Mouse (Mus musculus): ENCODE measurements at regions not wholly inside any gene's neighbourhood (a gene's known extent, or its start where the extent isn't known, plus 50 kb on each side); places are given as distances from the start of the nearest gene placed in this dataset.

DNA sequence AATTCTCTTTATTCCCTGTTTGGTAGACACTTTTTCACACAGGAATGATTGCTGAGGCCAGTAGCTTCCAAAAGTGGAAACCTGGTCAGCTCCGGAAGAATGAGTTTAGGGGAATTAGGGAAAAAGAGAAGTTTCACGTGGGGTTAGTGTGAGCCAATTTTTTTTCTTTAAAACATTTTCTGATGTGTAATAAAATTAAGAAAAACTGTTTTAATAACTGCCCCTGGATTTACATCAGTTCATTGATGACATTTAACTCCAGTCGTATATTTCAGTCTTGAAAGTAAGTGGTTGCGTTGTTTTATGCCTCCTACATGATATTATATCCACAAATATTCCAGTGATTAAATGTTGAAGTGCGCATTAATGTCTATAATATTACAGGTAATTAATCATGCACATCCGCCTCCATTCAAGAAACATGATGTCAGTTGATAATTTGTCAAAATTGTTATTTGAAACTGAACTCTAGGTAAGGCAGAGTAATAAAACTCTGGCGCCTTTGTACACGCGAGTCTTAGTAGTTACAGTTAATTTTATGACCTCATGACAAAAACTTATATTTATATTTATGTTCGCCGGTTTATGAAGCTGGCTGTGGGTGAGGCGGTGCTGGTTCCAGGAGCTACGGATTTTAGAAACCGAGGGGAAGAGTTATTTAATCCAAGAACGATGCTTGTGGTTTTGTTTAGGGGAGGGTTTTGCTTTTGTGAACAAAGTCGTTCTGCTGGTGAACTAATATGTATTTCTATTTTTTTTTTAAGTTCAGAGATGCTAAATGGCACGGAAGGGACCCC is 252.5 kb upstream of the Nfe2l3 start:
- no peak for DNase-seq (ENCODE audit: low spot score)

DNA sequence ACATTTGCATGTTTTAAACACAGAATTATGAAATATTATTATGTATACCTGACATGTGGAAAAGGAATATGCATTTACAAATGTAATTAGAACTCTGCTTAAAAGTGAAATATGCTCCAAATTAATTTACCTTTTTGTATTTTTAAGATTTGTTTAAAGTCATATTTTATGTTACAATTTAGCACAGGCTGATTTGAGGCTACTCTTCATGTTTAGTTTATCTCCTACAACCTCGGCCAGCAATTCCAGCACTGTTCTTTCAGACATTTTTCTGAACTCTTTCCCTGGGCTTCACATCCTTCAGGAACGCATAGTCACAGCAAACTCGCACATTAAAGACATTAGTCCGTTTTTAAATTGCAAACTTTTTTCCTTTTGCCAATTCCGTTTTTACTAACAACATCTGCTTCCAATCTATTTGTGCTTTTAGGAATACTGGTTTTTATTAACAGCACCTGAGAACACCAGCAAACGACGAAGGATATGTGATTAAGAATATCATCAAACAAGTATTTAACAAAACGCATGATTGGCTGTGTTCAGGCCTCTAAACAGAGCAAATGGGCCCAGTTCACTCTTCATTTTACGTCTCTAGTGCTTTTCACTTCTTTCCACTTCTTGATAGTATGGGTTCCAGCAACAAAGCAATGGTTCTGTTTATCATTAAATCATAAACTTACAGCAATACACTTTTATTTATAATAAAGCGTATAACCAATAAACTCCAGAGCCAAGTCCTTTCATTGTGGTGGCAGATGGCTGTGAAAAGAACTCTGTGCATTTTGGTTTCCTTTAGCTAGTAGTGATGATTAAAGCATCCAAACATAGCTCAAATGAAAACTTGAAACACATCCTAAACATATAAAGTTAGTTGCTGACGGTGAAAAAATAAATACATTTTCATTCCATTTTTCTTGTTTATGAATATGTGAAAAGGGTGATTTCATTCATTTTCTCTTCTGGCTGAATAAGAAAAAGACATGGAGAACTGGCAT is 251.3 kb upstream of the Nfe2l3 start:
- DNase-seq (ENCODE audit: low spot score), result no peak

DNA sequence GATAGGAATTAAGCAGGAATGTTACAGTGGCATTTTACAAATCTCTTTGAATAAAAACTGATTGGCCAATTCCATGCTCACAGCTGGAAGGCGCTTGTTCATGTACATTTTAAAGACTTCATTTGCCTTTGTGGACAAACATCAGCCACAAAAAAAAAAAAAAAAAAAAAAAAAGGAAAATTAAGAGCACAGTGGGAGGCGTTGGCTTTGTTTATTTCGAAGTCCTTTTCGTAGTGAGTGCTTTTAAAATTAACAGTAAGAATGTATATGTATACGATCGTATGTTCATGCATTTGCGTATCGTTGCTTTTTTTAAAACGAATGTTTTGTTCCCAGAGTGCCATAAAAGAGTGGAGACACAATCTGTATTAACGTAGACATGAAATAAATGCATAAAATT is 250.6 kb upstream of the Nfe2l3 start:
- no peak for DNase-seq (ENCODE audit: low spot score)

DNA sequence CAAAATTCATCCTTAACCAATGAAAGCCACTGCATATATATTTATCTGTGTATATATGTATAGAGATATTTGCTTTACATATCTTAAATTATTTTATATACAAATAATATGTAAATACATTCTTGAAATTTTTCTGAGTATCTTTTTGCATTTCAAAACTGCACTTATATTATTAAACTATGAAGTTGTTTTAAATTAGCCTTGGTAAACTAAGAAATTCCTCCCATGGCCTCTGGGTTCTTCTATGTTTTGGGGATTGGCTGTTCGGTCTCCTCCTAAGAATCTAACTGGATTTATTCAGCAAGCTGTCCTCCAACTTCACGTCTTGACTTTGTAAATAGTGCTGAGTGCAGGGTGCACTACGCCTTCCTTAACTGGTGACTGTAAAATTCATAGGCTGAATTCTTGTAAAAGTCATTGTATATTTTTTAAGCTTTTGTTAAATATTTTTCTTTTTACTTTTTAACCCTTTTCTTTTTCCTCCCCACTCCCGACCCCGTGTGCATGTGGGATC is 249.6 kb upstream of the Nfe2l3 start:
- DNase-seq (ENCODE audit: low spot score), result no peak

DNA sequence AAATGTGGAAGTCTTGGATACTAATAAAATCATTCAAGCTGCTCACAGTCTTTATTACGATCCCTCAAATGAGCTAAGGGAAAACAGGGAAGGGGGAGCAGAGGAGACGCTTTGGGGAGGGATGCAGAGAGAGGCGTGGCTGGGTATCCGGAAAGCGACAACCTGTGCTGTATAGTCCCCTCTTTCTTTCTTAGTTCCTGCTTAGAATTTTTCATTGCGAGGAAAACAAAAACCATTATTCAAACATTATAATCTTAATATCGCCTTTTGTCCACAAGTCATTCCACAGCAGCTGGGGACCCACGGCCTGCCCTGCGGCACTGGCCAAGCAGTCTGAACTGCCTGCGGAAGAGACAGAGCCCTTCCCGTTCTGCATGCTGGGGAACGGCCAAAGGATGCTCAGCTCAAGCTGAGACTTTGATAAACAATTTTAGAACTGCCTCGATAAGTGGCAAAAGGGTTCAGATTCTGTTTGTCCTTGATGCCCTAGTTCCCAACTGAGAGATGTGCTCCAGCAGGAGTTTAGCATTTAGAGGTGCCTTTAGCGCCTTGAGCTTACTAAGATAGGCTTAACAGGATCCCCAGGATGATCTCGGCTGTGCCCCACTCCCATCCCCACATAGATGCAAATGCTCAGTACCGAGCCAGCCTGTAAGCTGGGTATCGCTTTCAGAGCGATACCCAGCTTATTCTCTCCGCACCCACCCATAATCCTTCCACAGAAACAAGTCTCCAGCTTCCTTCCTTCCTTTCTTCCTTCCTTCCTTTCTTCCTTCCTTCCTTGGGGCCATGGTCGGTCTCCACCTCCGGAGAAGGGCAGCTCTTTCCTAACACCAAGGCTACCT is 248.7 kb upstream of the Nfe2l3 start:
- no peak for DNase-seq (ENCODE audit: low spot score)

DNA sequence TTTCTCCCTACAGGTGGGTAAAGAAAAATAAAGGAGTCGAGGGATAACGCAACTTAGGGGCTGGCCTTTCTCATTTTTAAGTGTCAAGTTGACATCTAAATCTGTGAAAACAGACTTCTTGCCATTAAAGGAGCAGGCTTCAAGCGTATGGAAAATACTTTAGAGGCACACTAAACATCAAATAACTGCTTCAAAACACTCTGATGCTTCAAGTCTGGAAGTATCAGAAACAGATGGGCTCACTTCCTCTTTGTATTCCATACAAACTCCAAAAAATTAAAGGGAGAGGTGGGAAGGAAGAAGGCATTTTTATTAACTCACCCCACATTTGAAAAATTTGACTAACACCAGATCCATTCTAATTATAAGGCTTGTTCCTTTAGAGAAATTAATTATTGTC is 248.0 kb upstream of the Nfe2l3 start:
- no peak for DNase-seq (ENCODE audit: low spot score)

DNA sequence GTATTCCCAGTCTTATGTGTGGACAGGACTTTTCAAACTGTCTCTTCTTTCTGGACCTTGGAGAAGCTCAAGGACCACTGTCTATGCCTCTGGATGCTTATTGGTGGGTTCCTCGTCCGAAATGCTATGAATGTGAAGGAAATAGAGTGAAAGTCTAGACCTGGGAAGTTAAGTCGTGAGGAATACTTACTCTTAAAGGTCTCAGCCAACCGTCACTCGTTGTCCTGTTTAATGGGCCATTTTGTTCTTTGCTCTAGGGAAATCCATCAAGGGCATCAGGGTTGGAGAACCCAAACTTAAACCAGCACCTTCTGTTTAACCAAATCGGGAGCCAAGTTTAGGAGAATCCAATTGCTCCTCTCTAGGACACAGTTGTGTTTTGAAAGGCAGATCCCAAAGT is 247.3 kb upstream of the Nfe2l3 start:
- no peak for DNase-seq (ENCODE audit: low spot score)

DNA sequence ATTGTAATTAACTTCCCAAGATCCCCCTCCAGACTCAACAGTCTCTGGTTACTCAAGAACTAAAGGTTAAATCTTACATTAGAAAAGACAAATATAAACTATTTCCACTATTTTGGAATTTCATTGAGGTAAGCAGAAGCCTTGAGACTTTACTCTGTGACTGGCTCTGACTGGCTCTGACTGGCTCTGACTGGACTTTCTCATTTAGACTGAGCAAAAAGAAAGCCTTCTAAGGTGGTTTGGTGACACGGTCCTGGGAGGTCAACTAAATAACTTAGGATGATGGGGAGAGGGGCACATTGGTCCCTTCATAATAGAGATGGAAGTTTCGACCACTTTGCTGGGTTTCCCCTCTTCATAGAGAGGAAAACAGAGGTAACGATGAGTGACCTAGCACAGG is 243.3 kb upstream of the Nfe2l3 start:
- DNase-seq (ENCODE audit: low spot score), result no peak

DNA sequence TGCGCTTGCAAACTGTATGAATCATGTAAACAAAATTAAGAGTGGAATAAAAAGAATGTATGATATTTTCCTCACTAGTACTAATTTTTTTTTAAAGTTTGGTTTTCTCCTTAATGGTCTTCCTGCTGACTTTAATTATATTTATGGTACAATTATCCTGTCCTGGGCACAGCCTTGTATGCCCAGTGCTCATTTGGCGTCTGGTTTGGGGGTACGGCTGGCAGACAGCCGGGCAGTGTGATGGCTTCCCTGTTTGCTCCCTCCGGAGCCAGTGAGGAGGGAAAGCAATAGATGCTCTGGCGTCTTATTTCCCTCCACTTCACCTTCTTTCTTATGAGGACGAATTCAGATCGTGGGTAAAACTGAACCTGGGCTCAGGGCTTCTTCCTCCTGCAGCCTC is 239.6 kb upstream of the Nfe2l3 start:
- DNase-seq (ENCODE audit: low spot score), result no peak

DNA sequence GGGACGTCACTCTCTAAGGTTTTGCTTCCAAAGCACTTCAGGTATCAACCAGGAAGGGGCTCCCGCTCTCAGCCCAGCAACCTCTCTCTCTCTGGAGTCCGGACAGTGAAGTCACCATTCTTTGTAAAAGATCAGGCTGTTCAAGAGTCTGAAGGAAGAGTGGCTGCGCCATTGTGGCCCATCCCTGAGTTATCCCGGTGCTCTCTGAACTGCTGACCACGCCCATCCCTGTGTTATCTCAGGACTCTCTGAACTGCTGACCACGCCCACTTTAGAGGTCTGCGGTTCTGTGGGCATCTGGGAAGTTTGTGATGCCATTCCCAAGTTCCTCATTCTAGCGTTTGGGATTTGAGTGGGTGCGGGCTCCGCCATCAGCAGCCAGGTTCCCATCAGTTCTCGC is 239.1 kb upstream of the Nfe2l3 start:
- no peak for DNase-seq (ENCODE audit: low spot score)

DNA sequence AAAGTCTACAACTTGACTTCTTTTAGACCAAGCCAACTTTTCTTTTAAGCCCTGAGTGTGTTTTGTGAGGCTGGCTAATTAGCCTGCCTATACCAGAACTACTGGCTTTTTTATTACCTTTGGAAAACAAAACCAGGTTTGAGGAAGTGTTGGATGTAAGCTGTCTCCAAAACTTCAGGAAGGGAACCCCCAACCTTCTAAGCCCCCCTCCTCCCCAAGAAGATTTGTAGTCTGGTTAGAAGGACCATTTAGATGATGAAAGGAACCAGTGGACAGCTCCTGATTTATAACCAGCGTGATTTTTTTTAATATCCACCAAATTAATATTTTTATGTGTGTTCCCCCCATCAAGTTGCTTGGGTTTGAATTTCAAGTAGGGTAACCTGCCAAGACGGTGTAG is 236.1 kb upstream of the Nfe2l3 start:
- DNase-seq (ENCODE audit: low spot score), result no peak

DNA sequence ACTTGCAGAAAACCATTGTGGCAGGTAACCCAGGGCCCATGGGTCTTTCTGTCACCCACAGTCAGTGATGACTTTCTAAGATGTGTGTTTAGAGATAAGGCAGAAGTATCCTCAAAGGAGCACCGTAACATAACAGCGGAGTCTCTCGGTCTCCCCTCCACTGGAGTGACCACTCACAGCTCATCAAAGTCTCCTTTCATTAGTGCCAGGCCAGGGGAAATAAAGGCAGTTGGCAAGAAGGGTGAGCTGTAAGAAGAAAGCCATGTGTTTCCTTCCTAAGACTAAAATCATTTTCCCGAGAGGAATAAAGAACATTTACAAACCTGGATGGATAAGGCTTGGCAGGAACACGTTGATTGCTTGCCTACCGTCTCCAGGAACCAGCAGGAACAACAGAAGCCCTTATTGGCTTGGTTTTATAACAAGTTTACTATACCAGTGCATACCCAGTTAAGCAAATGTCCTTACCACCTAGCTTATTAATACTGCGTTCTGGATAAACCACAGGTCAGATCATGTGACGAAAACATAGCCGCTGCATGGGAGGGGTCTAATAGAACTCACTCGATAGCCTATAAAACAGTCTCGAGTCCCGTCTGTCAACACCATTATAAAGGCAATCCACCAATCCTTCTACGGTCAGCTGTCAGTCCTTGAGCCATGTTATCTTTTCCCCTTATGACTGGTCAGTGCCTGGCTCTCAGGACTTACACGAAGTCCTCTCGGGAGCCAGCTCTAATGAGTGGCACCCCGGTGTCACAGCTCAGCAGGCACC is 235.3 kb upstream of the Nfe2l3 start:
- no peak for DNase-seq (ENCODE audit: low spot score)

DNA sequence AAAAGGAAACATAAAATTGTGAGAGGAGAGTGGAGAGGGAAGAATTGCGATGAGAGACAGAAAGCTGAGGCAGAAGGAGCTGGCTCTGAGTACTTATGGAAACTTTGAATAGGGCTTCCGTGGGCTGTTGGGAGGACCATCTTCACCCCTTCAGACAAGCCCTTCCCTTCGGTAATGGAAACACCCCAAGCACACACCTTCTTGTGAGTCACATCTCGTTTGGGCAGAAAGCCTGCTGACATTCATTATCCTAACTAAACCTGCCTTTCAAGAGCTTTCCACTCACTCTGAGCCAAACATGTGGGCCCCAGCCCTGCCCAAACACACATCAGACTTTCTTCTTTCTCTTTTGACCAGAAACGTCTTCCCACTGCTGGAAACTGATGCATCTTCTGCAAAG is 232.3 kb upstream of the Nfe2l3 start:
- DNase-seq (ENCODE audit: low spot score), result no peak

DNA sequence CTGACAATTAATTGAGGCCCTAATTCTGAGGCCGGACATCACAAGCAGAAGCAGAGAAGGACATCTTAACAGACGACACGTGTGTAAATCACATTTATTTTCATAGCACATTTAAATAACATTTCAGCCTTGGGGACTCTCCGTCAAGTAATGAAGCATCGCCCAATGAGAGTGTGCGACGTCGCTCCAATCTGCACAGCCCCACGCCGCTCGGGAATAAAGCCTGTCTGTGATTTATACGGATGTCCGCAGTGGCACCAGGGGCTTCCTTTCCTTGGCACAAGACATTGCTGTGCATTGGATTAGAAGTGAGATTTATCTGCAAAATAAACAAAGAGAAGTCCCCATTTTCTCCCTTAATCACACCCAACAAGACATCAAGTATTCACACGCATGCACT is 231.6 kb upstream of the Nfe2l3 start:
- DNase-seq (ENCODE audit: low spot score), result no peak

DNA sequence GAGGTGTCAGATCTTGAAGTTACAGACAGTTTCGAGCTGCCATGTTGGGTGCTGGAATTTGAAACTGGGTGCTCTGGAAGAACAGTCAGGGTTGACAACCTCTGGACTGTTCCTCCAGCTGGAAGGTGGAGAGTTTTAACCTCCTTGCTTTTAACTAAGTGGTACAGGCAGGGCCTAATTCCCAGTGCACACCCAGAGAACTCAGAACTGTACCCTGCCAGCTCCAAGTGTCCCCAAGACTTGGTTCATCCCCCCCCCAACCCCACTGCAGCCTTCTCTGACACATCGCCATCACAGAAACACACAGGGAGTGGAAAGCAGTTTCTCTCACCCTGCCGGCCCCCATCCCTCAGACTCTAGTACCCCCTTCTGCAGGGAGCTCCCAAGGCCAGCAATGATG is 228.2 kb upstream of the Nfe2l3 start:
- no peak for DNase-seq (ENCODE audit: low spot score)

DNA sequence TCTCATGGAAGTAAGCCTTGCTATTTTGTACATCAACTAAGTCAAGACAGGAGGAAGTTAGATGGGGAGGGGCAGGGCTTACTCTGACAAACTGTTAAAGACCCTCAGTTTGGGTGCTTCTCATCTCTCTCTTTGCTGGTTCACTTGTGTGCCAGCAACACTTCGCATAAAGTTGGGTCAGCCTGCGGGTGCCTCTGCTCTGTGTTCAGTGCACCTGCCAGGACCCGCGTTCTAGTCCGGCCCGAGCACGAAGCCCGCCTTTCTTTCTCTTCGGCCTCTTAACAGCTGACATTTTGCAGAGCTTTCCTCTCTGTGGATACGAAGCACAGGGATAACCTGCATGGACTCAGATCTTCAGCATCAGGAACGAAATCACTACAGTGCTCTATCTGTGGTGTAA is 227.1 kb upstream of the Nfe2l3 start:
- DNase-seq (ENCODE audit: low spot score), result no peak

DNA sequence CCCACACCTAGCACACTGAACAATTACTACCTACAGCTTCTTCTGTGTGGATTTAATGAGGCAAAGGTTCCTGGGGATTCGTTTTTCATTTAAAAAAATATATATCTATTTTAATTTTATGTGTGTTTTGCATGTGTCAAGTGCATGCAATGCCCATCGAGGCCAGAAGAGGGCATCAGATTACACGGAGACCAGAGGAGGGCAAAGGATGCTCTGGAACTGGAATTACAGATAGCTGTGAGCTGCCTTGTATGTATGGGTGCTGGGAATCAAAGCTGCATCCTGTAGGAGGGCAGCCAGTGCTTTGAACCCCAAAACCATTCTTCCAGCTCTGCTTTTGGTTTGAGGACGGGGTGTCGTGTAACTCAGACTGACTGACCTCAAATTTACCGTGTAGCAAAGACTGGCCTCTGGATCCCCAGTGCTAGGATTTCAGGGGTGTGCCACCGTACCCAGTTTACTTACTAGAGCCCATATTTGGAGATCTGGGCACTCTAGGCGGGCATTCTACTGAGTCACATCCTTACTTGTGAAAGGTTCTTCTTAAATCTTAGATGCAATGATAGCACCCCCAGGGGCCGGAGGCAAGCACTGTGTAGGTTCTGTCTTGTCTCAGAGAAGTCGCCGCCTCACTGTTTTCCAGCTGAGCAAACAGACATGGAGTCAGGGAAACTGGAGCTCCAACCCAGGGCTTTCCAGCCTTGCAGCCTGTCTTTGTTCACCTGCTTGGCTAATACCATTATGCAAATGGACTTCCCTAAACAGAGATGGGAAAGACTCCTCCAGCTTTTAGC is 225.6 kb upstream of the Nfe2l3 start:
- no peak for DNase-seq (ENCODE audit: low spot score)

DNA sequence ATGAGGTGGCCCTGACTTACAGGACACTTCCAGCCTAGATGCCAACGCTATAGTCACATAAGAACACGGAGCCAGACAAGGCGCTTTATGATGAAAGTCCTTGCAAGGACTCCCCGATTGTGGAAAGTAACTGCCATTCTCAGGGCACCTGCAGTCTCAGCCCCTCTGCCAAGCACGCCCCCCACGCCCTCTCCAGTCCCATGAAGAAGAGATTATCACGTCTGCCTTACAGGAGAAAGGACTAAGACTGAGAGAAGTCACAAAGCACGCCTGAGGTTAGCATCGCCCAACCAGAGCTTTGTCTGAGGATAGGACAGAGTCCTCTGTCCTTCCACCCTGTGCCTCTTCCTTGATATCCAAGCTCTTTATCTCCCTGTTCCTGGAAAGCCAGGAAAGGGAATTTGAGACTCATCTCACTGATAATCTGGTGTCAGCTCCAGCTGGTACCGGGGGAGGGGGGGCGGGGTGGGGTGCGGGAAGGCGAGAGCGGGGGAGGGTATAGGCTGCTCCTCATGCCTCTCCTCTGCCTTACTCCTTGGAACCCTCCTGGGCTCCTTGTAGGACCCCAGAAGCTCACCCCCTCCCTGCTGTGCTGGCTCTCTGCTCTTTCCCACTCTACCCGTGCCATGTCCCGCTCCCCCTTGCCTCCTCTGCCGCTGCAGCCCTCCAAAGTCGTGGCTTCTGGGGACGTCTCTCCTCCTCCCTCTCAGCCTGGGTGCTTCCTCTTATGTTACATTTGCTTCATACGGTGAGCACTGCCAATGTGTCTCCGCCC is 224.7 kb upstream of the Nfe2l3 start:
- DNase-seq (ENCODE audit: low spot score), result no peak

DNA sequence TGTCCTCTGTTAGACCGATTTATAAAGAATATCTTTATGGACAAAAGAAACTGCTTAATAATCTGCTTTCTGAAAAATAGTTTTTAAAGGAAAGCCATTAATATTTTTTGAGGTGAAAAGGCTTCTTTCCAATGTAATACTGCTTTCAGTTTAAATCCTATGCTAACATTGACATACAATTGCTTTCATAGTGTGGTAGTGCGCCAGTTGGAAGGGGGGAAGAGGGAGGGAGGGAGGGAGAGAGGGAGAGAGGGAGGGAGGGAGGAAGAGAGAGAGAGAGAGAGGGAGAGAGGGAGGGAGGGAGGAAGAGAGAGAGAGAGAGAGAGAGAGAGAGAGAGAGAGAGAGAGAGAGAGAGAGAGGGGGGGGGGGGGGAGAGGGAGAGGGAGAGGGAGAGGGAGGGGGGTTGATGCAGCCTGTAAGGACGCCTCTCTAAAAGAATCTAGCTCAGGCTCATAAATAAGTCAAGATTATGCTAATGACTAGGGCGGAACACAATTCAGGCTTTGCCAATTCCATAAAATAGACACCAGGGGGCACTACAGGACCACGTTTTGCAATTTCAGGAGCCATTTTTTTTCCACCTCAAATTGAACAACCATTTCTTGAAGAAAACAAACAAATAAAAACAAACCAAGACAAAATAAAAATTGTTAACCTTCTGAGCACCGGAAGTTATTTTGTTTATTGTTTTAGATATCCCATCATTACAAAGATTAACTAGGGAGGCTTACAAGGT is 223.6 kb upstream of the Nfe2l3 start:
- peak; percentile 66 for DNase-seq (ENCODE audit: low spot score)
